Mouse (Mus musculus) thymus, adult 2 months (tissue): ENCODE data around the gene Ifitm1. TPM values are rescaled to one million over a fixed set of nuclear protein-coding genes. Genes with fewer than 3 reads are reported as not detected.
"Not testable (repeated sequence)": the region's sequence is repeated elsewhere in the genome, so short reads cannot be mapped to it uniquely, and the experiment has no call there.

Source experiments
- DNase-seq: peaks from one replicate; pipeline ENCODE4 v3.0.0; 2021
- H3K27ac ChIP-seq: fragments of 200-500 bp; 2 replicates; pipeline ENCODE4 v1.5.1; 2012; ENCODE audit warnings: low read length, control low read depth; ENCODE audit not compliant: control insufficient read depth, insufficient read depth
- H3K27me3 ChIP-seq: fragments of 200-500 bp; 2 replicates; pipeline ENCODE4 v1.6.1; 2012; ENCODE audit warnings: mild to moderate bottlenecking, low read length, moderate library complexity, mixed read lengths; ENCODE audit not compliant: control insufficient read depth, insufficient read depth
- H3K36me3 ChIP-seq: fragments of 200-500 bp; 2 replicates; pipeline ENCODE4 v1.6.1; 2012; ENCODE audit warnings: mild to moderate bottlenecking, low read length, moderate library complexity; ENCODE audit not compliant: control insufficient read depth, insufficient read depth
- H3K4me1 ChIP-seq: fragments of 200-500 bp; replicated peaks from 2 replicates; pipeline ENCODE4 v1.6.1; 2012; ENCODE audit warnings: low read length; ENCODE audit not compliant: control insufficient read depth, insufficient read depth
- H3K4me3 ChIP-seq: fragments of 200-500 bp; 2 replicates; pipeline ENCODE4 v1.5.1; 2012; ENCODE audit warnings: mild to moderate bottlenecking, low read length, control low read depth, moderate library complexity; ENCODE audit not compliant: control insufficient read depth, insufficient read depth
- CTCF ChIP-seq: fragments of 200-500 bp; IDR thresholded peaks from 2 replicates; pipeline ENCODE4 v1.5.1; 2012; ENCODE audit warnings: mild to moderate bottlenecking, control low read depth, low read length, moderate library complexity, borderline replicate concordance; ENCODE audit not compliant: control insufficient read depth, poor library complexity, insufficient read depth; ENCODE audit errors: extremely low read depth
- POLR2A ChIP-seq: fragments of 200-500 bp; IDR thresholded peaks from 2 replicates; pipeline ENCODE4 v1.6.1; 2012; ENCODE audit warnings: mild to moderate bottlenecking, low read length, control low read depth, moderate library complexity; ENCODE audit not compliant: control insufficient read depth, poor library complexity, insufficient read depth; ENCODE audit errors: extremely low read depth
- WGBS: fragments of 180-500 bp; shearing (Covaris S2); methylation state at CpG from one replicate; pipeline ENCODE4 v1.1.7; 2018; 5-methylcytosine and 5-hydroxymethylcytosine counted together
- polyA plus RNA-seq: library from polyadenylated mRNA; depleted of rRNA; stranded (reverse); fragments of >200 nt; gene quantifications from 2 replicates; pipeline ENCODE4 v1.2.3, GENCODE M21; 2012

Ifitm1 gene
- polyA plus RNA-seq, 1 experiment: 60.9 TPM

DNA sequence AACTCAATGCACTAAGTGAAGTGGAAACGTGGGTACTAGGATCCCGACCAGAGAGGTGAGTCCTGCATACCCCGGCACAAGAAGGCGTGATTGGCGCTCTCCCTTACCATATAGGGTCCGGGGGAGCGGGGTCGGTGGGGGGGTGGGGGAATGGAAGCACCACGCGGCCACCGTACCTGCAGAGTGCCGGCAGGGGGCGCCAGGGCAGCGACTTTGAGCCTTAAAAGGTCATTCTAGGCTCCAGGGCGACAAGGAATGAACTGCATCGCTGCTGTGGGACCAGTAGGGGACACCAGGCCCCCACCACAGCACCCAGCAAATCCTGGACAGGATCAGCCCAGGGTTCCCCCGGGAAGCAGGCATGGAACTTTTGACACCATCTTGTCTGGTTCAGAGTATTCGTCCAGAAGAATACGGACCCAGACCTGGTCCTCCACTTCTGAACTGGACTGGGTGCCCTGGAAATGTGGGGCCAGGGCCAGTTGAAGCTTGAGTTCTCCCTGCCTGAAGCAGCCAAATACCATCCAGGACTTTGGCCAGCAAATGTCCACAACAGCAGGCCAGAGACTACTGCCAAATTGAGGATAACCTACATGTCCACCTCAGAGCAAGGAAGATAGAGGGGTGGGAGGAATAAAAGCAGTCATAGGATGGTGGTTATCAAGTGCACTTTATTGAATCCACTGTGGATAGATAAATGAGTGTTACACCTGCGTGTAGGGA lies 42.1 kb downstream of the Ifitm1 start:
- 9% methylated on average over 20 of the region's 20 CpGs for WGBS
- H3K4me1 ChIP-seq: peaks cover 26% of the 10 kb centered on the region
- H3K4me3 ChIP-seq: no peak overlapping the region

DNA sequence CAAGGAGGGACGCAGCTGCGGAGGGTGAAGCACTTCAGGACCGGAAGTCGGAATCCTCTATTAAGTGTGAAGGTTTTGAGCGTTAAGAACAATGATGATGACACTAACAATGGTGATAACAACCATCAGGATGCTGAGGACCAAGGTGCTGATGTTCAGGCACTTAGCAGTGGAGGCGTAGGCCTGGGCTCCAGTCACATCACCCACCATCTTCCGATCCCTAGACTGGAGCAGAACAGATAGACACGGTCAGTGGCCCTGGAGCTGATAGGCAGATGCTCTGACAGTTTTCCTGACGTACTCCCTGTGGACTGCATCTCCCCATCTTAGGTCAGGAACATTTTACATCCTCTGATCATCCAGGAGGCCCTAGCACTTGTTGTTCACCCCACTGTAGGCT lies 42.6 kb downstream of the Ifitm1 start:
- H3K4me3 ChIP-seq: no peak overlapping the region
- H3K36me3 ChIP-seq: no peaks in the 10 kb centered on the region
- H3K27me3 ChIP-seq: no peaks in the 10 kb centered on the region
- H3K27ac ChIP-seq: no peak overlapping the region
- no peak for TF ChIP-seq POLR2A
- no peak for TF ChIP-seq CTCF
- DNase-seq: no peak
- 55% methylated on average over 9 of the region's 9 CpGs for WGBS
- peaks cover 26% of the 10 kb centered on the region for H3K4me1 ChIP-seq

More for the DNA sequence above, 42.1 kb downstream of the Ifitm1 start:
- Histone ChIP-seq H3K27me3 (no peaks in the 10 kb centered on the region), H3K36me3 (no peaks in the 10 kb centered on the region), H3K27ac (no peak overlapping the region)
- peak; percentile 73 for DNase-seq
- no peak for TF ChIP-seq POLR2A
- TF ChIP-seq CTCF: peak; percentile 89

- WGBS: 8% methylated on average over 10 of the region's 10 CpGs
- DNase-seq: no peak
- Histone ChIP-seq H3K36me3 (no peaks in the 10 kb centered on the region), H3K4me3 (peak within 1 kb of the TSS; percentile 39), H3K27me3 (no peaks in the 10 kb centered on the region), H3K27ac (no peak within 1 kb of the TSS), H3K4me1 (peaks cover 26% of the 10 kb centered on the region)
- TF ChIP-seq CTCF: no peak
- TF ChIP-seq POLR2A: no peak
Observed at GRCm38 (mm10) chr7:141010593-141010992, 43.6 kb downstream of the Ifitm1 start, which contains the start of gene Ifitm3. Gene Ifitm3 (minus strand): TSS chr7:141010770.

DNA sequence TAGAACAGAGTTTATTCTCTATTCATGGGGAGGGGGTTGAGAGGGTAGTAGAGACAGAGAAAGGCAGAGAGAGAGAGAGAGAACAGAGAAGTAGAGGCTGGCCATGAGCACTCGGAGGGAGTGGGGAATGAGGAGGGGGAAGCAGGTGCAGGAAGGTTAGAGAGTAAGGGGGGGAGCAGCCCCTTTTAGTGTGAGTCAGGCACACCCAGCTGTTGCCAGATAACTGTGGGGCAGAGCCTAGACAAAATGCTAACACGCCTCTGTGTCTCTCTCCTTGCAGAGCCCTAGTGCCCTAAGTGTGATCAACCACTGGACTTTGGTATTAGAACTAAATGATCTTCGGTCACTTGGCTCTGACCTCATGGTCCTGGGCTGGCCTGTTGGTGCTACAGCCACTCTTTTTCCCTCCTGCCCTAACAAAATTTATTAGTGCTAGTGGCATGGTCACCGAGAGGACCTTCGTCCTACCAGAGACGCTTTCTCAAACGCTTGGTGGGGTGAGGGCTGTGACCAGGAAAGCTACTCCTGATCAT lies 44.3 kb downstream of the Ifitm1 start:
- H3K4me3 ChIP-seq: no peak overlapping the region
- peaks cover 26% of the 10 kb centered on the region for H3K4me1 ChIP-seq
- no peaks in the 10 kb centered on the region for H3K36me3 ChIP-seq
- H3K27me3 ChIP-seq: no peaks in the 10 kb centered on the region
- DNase-seq: no peak
- 77% methylated on average over 7 of the region's 7 CpGs for WGBS
- no peak for TF ChIP-seq POLR2A
- no peak for TF ChIP-seq CTCF
- H3K27ac ChIP-seq: no peak overlapping the region

DNA sequence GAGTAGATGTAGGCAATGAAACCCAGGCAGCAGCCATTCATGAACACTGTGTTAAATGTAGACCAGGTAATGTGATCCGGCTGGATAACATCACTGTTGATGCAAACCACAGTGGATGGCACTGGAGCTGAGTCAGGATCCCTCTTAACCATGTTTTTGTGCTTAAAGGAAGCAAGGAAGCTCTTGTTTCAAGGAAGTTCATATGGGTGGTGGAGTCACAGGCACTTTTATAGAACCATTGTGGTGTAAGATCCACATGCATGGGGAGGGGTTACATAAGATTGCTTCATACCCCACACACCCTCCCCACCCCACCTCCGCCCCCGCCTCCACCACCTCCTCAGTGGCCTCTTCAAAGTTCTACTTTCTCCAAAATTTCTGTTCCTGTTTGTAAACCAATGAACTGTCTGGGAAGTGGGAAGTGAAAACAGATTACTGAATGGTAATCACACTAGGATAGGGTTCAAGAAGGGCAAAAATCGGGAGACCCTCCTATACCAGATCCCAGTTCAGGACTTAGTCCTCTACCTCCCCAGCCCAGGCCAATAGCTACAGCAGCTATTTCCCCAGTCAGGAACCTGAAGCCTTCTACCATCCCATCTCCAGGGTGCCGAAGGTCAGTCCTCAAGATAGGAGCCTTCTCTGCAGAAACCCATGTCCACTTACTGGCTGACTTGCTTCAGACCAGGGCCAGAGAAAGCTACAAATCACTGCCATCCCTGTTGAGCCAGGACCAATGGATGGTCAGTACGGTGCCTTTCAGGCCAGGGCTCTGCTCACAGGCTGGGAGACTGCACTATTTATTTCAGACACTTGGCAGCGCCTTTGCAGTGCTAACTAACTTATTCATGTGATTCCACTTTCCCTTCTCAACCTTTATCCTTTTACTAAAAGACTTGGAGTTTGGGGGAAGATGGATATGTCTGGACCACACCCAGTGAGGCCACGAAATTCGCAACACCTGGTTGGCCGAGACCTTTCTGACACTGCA lies 50.0 kb downstream of the Ifitm1 start:
- 89% methylated on average over 10 of the region's 10 CpGs for WGBS
- no peak overlapping the region for H3K27ac ChIP-seq

DNA sequence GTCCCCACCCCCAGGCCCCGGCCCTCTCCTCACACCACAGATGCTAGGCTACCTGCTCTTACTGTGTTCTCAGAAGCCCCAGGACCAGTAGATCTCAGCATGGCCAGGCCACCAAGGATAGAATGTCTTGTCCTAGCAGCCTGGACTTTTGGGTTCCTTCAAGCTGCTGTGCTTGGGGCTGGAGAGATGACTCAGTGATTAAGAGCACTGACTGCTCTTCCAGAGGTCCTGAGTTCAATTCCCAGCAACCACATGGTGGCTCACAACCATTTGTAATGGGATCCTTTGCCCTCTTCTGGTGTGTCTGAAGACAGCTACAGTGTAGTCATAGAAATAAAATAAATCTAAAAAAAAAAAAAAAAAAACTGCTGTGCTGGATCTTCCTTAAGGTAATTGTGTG lies 50.8 kb downstream of the Ifitm1 start, which contains the start of gene Ifitm6:
TSS of gene Ifitm6 (minus strand) at position 101 of the 400 bp plus-strand sequence.
- H3K4me1 ChIP-seq, H3K27me3 ChIP-seq, H3K4me3 ChIP-seq, DNase-seq, H3K27ac ChIP-seq, H3K36me3 ChIP-seq: not testable (repeated sequence)
- WGBS: 82% methylated on average over 1 of the region's 1 CpGs

More for the DNA sequence above, 50.0 kb downstream of the Ifitm1 start:
- H3K36me3 ChIP-seq: no peaks in the 10 kb centered on the region
- no peak overlapping the region for H3K4me3 ChIP-seq
- DNase-seq: no peak
- no peaks in the 10 kb centered on the region for H3K4me1 ChIP-seq
- no peaks in the 10 kb centered on the region for H3K27me3 ChIP-seq
- no peak for TF ChIP-seq CTCF
- no peak for TF ChIP-seq POLR2A
